Mouse (Mus musculus): ENCODE results near the gene Tmem211.

GRCm38 (mm10) chr5:113195907-113196306 is 30.8 kb upstream of the Tmem211 start:
- TF ChIP-seq POLR2A (IDR thresholded peaks at IDR 0.05; ENCODE audit: low read depth, low read length) (no peak), CTCF (conservative IDR thresholded peaks at IDR 0.05; ENCODE audit: insufficient read depth, insufficient read length, low read depth, low read length) (no peak)

Data from kidney, adult 2 months (tissue).